Mouse (Mus musculus) neutrophil, adult 65 days (primary cell): ENCODE measurements around the gene Arpp21. TPM values are rescaled to one million over a fixed set of nuclear protein-coding genes. Genes with fewer than 3 reads are reported as not detected.

ENCODE experiments used
- total RNA-seq: library from RNA; stranded (reverse); gene quantifications from 2 replicates; pipeline ENCODE4 v1.2.4, GENCODE M21; 2023

The Arpp21 gene
- 0.16 and 0.45 TPM in 2 replicates for total RNA-seq

DNA sequence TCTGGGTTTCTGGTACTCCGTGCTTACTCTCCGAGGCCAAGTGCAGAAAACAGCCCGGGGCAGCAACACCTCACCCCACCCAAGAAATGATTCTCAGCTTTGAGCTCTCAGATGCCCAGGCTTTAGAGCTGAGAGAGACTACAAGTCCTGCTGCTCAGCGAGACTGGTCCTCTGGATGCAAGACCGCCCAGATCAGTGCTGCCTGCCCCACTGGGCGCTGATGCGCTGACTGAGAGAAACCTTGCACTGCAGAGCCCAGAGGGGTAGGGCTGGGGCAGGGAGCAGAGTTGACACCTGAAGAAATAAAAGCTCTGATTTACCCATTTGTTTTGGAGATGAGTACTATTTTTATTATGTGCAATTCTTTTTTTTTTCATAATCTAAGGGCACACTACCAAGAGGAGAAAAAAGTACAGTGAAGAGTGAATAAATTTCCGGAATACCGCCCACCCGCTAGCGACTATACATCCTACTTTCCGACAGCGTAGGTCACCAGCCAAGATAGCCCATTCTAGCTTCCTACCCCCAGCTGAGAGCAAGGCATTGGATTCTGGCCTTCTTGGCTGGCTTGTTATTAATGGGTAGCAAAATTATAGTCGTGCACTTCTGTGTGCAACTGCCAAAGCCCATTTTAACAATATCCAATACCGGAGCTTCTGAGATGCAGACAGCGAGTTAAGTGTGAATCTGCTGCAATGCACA is at the start of gene Arpp21:
Arpp21 (minus strand) TSS at position 243 of the 702 bp plus-strand sequence.

